Mouse (Mus musculus): ENCODE results near the gene Olfr1457.

The Olfr1457 gene

DNA sequence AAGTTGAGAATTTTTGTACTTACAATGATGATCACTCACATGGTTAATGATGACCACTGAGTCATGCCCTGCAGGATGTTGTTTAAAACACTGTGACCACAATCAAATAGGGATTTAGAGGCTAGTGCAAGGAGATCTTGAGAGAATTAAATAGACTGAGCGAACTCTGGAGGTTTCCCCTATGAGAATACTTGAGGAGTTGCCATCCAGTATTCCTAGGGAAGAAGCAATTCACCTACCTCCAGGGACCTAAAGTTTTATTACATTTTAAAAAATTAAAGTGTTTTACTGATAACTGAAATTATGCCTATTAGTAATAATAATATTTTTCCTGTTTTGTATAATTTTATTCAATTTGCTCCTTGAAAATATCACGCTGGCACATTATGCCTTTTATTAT lies at the start of gene Olfr1457:
Gene Olfr1457 (minus strand): TSS at position 101 of the 400 bp plus-strand sequence.
- no peak for DNase-seq (ENCODE audit: low spot score)

GRCm38 (mm10) chr19:13106675-13107074 lies 9.0 kb upstream of the Olfr1457 start, which contains the start of gene Olfr1458:
TSS of gene Olfr1458 (minus strand) at chr19:13106775.
- DNase-seq (ENCODE audit: low spot score), result no peak

GRCm38 (mm10) chr19:13093908-13094307 lies 3.8 kb downstream of the Olfr1457 start:
- no peak for DNase-seq (ENCODE audit: low spot score)

DNA sequence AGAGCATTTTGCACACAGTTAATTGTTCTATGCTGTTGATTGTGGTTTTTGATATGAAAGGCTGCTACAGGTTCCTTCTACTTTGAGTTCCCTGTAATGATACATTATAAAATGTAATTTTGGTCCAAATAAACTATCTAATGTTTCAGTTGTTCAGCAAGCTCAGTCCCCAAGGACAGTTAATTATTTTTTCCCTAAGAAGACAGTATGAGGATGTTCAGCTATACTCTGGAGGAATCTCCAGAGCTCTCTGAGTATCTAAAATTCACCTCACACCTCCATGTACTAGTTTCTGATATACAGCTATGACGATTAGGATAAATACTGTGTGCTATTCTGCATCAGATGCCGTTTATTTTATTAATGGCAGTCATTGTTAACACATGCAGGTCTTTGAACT lies 37.4 kb downstream of the Olfr1457 start, which contains the start of gene Olfr1454:
Gene Olfr1454 (plus strand): TSS at position 301 of the 400 bp plus-strand sequence.
- no peak for DNase-seq (ENCODE audit: low spot score)
